Mouse (Mus musculus) right cerebral cortex, postnatal 25 days (tissue): Measurements from ENCODE around the gene Tln1.
"Not testable (repeated sequence)": the region's sequence is repeated elsewhere in the genome, so short reads cannot be mapped to it uniquely, and the experiment has no call there.

Experiments used
- DNase-seq: peaks from one replicate; pipeline ENCODE4 v3.0.0; 2022

Gene Tln1

DNA sequence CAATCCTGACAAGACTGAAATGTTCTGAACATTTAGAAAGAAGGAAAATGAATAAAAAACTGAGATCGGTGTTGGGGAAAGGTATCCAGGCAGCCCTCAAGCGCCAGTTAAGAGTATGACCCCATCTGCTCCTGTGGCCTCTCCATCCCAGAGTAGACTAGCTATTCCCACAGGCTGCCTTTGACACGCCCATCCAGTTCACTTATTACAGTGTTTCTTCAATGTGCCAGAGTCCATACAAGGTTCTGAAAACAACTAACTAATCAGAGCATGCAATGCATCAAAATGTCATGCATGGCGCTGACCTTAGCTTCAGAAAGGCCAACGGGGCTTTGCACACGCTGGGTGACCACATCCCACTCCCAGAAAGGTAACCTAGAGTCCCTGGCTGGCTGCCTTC is 59.0 kb downstream of the Tln1 start:
- no peak for DNase-seq

DNA sequence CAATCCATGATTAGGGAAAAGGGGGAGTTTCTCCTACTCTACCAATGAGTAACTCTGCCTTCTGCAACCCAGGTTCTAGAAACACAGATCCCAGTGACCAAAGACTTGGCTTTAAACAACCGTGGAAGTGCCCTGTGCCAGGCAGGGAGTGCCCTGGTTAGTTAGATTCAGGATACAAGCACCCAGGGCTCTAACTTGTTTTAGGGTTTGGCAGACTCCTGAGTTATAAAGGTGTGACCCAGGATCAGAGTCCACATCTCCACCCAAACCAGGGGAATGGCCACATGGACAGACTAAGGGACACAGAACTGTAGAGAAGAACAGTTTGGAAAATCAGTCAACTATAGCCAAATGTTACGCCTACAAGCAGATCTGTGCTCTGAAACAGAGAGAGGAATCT is 59.5 kb downstream of the Tln1 start:
- no peak for DNase-seq

DNA sequence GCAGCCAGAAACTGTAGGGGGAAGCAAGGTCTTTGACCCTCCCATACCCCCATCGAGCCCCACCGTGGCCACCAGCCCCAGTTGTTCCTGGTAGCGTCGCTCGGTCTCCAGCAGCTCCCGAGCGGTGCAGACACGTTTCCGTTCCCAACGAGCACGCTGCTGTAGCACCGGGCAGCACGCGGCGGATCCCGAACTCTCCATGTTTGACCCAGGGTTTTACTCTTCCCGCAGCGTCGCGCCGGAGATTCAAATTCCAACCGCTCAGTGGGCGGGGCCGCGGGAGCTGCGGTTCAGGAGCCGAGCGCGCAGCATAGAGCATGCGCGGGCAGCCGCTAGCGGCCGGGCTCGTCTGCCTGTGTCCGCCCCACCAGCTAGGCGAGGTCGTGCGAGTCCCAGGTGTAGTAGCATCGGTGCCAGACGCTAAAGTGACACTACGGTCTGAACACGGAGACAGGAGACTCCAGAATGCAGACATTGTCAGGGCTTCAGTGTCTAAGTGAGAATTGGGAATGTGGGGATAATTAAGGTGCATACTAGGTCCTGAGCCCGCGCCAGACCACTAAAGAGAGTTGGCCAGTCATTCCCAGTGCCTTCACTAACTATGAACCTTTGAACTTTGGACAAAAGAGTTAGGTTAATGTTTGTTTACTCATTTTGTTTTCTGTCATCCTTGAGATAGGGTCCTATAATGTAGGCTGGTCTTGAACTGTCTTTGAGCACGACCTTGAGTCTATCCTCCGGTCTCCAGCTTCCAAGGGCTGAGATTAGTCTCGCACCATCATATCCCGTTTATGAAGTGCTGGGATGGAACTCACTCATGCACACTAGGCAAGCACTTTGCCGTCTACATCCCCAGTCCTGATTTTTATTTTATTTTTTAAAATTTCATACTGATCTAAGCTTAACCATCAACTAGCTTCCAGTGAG is 62.8 kb downstream of the Tln1 start, which contains the start of gene Arhgef39:
TSS of gene Arhgef39 (minus strand) at position 289 of the 927 bp plus-strand sequence.
- peak; percentile 76 for DNase-seq

DNA sequence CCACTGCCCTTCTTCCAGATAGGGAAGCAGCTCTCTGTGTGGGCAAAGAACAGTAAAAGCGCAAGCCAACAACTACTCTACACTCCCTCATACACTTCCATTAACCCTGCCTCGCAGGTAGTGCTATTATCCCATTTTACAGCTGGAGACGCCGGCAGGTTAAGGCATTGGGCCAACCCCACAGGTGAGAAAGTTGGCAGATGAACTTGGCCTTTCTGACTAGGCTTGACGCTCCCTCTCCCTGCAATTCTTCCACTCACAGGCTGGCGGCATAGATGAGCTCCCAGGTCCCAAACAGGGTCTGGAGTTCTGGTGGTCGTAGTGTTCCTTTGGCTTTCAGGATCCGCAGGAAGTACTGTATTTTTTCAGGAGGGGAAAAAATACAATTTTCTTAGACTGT is 63.5 kb downstream of the Tln1 start:
- DNase-seq, result no peak

DNA sequence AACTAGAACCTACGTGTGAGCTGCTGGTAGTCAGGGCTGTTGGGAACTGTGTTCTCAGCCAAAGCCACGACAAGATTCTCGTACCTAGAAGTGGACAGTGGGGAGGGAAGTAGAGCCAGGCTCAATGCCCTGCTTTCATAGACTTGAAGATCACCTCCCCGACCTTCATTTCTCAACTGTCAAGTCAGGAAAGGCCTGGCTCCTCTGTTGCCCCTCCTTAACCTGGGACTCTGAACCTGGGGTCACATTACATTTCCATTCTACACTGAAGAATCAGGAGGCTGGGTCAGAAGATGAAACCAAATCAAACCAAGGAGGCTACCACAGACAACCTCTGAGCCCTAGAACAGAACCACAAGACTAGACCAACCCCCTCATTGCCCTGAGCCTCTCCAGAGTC is 64.5 kb downstream of the Tln1 start:
- DNase-seq, result no peak

DNA sequence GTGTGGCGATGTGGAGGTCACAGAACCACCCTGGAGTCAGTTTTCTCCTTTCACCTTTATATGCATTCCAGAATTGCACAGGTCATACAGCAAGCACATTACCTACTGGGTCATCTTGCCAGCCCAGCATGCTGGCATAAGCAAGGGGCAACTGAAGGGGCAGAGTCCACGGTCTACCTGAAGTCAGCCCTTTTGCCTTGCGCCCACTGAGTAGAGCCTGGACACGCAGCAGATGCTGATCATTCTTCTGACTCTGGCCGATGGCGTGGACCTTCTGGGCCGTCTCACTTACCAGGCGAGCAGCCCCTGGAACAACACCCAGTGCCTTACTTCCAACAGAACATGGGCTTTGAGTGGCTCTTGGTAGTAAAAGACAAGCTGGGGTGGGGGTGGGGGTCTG is 65.1 kb downstream of the Tln1 start:
- no peak for DNase-seq

DNA sequence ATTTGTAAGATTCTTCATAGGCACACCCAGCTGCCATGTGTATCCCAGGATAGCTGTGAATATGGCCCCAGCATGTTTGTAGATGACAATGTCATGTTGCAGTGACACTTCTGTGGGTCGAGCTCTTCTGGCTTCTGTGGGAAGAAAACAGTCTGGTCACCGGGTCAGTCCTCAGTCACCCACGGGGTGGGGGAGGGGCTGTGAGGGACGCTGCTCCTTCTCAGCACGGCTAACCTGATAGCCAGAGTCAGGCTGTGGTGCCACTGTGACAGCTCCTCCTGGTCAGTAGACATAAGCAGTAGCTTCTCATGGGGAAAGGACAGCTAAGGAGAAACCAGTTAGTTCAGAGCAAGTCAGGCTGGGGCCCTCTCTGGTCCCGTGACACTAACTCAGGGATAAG is 65.9 kb downstream of the Tln1 start:
- no peak for DNase-seq

DNA sequence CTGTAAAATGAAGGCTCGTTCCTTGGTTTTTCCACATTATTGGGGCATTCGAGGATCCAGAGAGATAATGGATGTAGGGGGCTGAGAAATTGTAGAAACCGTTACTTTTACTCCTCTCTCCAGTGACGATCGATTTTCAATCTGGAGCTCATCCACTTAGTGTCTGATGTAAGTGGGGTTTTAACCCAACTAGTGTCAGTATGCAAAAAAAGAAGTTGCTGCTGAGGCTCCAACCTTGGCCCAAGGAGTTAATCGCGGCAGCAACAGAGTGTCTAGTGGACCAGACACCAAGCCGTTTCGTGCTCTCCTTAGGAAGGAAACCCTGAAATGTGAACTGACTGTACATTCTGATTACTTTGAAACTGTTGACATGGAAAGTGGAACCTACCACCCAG is 68.6 kb downstream of the Tln1 start:
- DNase-seq, result no peak

DNA sequence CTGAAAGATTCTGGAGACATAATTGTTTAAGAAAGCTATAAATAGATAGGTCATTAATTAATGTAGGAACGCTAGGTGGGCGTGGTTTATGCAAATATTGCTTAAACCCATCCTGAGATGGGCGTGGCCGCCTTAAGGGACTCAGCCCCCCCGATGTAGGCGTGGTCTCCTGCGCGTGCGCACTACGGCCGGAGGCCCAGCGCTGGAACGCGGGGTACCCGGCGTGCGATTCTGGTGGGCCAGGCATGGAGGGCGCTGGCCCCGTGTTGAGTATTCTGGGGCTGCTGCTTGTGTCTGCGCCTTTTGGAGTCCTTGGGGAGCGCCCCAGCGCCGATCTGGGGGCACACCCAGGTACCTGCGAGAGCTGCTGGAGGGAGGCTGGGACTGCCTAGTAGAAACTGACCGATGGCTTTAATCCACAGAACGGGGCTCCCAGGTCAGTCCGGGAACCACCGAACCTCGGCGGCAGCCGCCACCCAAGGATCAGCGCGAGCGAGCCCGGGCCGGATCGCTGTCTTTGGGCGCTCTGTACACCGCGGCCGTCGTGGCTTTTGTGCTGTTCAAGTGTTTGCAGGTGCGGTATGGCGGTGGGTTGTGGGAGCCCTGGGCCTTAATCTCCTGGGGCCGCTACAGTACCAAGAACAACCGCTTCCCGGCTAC is 69.2 kb downstream of the Tln1 start:
- DNase-seq, result peak; percentile 95

DNA sequence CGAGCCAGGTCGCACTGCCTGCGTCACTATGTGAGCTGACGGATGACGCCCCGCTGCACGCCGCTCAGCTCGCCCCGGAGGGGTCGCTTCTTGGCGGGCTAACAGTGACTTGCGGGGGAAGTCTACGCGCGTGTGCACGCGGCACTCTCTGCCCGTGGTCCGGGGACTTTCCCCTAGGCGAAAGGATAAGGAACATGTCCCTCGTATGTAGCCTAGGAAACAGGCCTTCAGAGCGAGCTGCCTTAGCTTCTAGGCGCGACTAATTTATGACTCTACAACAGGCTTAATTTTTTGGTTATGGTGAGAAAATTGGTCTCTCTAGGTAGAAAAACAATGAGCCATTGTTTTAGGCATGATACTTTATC is 69.7 kb downstream of the Tln1 start, which contains the start of gene Ccdc107:
TSS of gene Ccdc107 (plus strand) at position 80 of the 365 bp plus-strand sequence.
- DNase-seq, result peak; percentile 92

DNA sequence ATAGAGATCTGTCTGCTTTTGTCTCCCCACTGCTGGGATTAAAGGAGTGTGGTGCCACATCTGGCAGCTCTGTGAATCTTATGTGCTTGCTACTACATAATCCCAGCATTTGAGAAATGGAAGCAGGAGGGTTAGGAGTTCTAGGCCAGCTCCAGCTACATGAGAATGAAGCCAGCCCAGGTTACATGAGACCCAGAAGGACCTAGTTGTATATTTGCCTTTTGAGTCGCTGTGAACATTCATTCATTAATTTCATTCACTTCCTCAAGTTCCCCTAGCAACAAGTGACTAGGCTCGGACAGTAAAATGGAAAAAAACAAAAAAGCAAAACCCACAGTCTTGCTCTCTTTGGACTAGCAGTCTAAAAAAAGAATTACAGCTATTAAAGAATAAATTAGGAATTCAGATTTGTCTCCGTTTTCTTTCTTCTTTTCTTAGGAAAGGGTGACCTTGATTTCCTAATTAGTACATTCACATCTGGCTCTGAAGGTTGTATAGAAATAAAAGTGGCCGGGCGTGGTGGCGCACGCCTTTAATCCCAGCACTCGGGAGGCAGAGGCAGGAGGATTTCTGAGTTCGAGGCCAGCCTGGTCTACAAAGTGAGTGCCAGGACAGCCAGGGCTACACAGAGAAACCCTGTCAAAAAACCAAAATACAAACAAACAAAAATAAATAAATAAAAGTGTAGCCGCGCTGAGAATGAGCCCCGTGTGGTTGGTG is 70.2 kb downstream of the Tln1 start:
- no peak for DNase-seq

DNA sequence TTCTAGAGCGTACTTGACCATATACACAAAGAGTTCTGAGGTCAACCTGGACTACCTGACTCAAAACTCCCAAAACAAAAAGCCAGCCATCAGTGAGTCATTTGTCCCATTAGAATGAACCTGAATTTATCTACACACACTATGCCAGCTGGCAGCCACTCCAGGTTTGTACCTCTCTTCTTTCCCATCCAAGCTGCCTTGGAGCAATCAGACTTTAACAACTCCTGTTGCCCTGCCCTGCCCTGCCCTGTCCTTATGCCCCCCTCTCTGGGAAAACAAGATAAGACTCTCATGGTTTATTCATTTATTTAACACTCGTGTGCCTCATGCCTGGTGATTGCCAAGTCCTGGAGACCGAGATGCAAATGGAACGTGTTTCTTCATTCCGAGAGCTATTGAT is 71.7 kb downstream of the Tln1 start:
- DNase-seq, result no peak

DNA sequence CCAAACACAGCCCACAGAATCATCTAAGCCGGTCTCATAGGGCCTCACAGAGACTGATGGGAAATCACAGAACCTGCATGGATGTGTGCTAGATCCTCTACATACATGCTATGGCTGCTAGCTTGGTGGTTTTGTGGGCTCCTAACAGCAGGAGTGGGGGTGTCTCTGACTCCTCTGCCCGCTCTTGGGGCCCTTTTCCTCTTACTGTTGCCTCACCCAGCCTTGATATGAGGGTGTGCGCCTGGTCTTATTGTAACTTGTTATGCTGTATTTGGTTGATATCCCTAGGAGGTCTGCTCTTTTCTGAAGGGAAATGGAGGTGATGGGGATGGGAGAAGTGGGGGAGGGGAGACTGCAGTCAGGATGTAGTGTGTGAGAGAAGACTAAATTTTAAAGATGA is 72.9 kb downstream of the Tln1 start:
- DNase-seq, result no peak

DNA sequence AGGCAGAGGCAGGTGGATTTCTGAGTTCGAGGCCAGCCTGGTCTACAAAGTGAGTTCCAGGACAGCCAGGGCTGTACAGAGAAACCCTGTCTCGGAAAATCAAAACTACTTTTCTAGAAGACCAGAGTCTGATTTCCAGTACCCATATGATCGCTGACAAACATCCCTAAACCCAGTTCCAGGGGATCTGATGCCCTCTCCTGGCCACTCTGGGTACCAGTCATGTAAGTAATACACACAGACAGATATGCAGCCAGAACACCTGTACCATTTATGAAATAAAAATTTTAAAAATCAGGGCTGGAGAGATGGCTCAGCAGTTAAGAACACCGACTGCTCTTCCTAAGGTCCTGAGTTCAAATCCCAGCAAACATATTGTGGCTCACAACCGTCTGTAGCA is 76.8 kb downstream of the Tln1 start:
- DNase-seq, result not testable (repeated sequence)

DNA sequence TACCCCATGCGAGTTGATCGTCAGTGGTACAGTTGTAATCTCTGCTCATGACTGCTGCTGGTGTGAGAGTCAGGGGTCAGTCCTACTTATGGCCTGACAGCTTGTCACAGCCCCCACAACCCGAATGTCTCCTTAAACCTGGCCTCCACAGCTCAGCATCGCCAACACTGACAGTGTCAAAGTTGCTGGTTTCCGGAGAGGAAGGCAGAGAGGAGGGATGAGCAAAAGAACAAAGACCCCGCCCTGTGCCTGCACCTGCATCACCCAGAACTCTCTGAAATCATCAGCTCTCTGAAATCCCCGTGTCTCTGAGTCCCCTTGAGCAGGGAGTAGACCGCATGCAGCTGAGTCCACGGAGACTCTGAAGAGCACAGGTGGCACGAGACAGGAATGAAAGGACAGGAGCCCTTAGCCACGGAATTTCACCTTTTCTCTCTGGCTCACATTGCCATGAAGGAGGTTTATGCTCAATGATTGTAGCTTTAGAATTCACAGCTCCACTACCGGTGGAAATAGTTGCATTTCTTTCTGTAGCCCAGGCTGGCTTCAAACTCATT is 78.9 kb downstream of the Tln1 start, which contains the start of gene Sit1:
TSS of gene Sit1 (minus strand) at position 200 of the 557 bp plus-strand sequence.
- DNase-seq, result no peak

DNA sequence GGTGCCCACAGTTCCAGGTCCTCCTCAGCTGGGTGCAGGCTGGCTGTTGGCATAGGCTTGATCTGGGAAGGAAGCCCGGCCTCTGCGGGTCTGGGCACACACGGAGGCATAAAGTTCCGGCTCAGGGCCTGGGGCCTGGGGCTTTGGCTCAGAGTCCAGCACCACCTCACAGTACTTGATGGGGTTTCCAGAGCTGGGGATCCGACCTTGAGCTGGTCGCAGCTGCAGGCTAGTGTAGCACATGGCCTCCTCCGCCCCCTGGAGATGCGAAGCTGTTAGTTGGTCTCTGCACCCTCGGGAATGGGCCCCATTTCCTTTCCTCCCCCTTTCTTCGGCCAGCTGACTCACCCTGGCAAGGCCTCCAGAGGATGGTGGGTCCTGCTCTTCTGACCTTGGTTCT is 79.9 kb downstream of the Tln1 start:
- no peak for DNase-seq

DNA sequence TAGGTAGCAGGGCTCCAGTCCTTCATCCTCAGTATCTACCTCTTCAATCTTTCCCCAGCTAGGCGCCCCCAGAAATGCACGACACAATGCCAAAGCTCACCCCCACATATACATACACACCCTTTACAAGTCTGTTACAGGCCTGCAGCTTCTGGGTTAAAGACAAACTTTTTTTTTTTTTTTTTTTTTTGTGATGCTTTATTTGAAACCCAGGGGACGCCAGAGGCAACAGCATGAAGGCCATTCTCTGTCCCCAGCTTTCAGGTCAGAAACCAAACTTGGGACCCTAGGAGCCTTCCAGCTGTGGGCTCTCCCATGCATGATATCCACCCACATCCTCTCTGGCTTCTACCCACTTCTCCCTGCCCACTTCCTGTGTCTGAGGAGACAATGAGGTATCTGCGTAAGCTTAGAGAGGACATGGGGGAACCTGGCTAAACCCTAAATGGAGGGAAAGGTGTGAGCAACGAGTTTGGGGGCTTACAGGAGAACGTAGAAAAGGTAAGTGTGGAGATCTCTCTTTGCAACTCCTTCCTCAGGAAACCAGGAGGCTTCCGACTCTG is 80.5 kb downstream of the Tln1 start:
- no peak for DNase-seq
